Mouse (Mus musculus) embryo, embryonic 11 days (tissue): Measurements from ENCODE around the gene Vti1a.
A peak's percentile ranks its signal among the peaks of the same experiment; 100 is the strongest.

Experiments used
- DNase-seq: peaks from one replicate; pipeline ENCODE4 v3.0.0-alpha.2; 2015

Vti1a gene

GRCm38 (mm10) chr19:55564104-55564938, 248.2 kb downstream of the Vti1a start:
- DNase-seq, result no peak

- DNase-seq, result no peak
These were observed 249.0 kb downstream of the Vti1a start for GRCm38 (mm10) chr19:55565111-55565510.

GRCm38 (mm10) chr19:55565523-55566369, 249.7 kb downstream of the Vti1a start:
- DNase-seq, result no peak

- no peak for DNase-seq
These were observed 253.0 kb downstream of the Vti1a start for GRCm38 (mm10) chr19:55569114-55569513.

GRCm38 (mm10) chr19:55569894-55570293, 253.8 kb downstream of the Vti1a start:
- DNase-seq, result no peak

GRCm38 (mm10) chr19:55570520-55571296, 254.6 kb downstream of the Vti1a start:
- no peak for DNase-seq

GRCm38 (mm10) chr19:55571486-55571885, 255.4 kb downstream of the Vti1a start:
- DNase-seq, result no peak

- DNase-seq, result no peak
These were observed 261.4 kb downstream of the Vti1a start for GRCm38 (mm10) chr19:55577306-55578042.

GRCm38 (mm10) chr19:55578094-55579085, 262.3 kb downstream of the Vti1a start:
- DNase-seq, result peak; percentile 86

GRCm38 (mm10) chr19:55579310-55579709, 263.2 kb downstream of the Vti1a start:
- DNase-seq, result no peak

- no peak for DNase-seq
These were observed 264.1 kb downstream of the Vti1a start for GRCm38 (mm10) chr19:55580152-55580551.

GRCm38 (mm10) chr19:55580667-55581066, 264.6 kb downstream of the Vti1a start:
- no peak for DNase-seq

- DNase-seq, result no peak
These were observed 267.0 kb downstream of the Vti1a start for GRCm38 (mm10) chr19:55582896-55583653.

- no peak for DNase-seq
These were observed 269.5 kb downstream of the Vti1a start for GRCm38 (mm10) chr19:55585270-55586224.

- DNase-seq, result no peak
These were observed 271.7 kb downstream of the Vti1a start for GRCm38 (mm10) chr19:55587638-55588421.

- DNase-seq, result no peak
These were observed 273.1 kb downstream of the Vti1a start for GRCm38 (mm10) chr19:55588948-55589896.
